Mouse (Mus musculus) hindbrain, embryonic 16.5 days (tissue): ENCODE measurements at regions not wholly inside any gene's neighbourhood (a gene's known extent, or its start where the extent isn't known, plus 50 kb on each side); places are given as distances from the start of the nearest gene placed in this dataset.
"Not testable (repeated sequence)": the region's sequence is repeated elsewhere in the genome, so short reads cannot be mapped to it uniquely, and the experiment has no call there.

Experiments
- ATAC-seq: fragments of 200-750 bp; cut with Nextera tagmentation; 2 replicates; pipeline ENCODE4 v1.8.0; 2017; ENCODE audit warnings: moderate TSS enrichment, moderate library complexity
- H3K27ac ChIP-seq: fragments of 300-500 bp; sonication (generic); 2 replicates; pipeline ENCODE4 v1.5.1; 2014; ENCODE audit warnings: low read depth, mild to moderate bottlenecking, control low read depth, low read length, moderate library complexity
- H3K27me3 ChIP-seq: fragments of 300-500 bp; sonication (generic); replicated peaks from 2 replicates; pipeline ENCODE4 v1.6.1; 2014; ENCODE audit warnings: low read length; ENCODE audit not compliant: control insufficient read depth, insufficient read depth
- H3K36me3 ChIP-seq: fragments of 300-500 bp; sonication (generic); 2 replicates; pipeline ENCODE4 v1.6.1; 2014; ENCODE audit warnings: mild to moderate bottlenecking, low read length, moderate library complexity, mixed read lengths; ENCODE audit not compliant: control insufficient read depth, insufficient read depth
- H3K4me1 ChIP-seq: fragments of 300-500 bp; sonication (generic); 2 replicates; pipeline ENCODE4 v1.6.1; 2014; ENCODE audit warnings: low read depth, low read length; ENCODE audit not compliant: control insufficient read depth, insufficient read depth
- H3K4me2 ChIP-seq: fragments of 300-500 bp; sonication (generic); 2 replicates; pipeline ENCODE4 v1.6.1; 2014; ENCODE audit warnings: mild to moderate bottlenecking, low read length, control low read depth, moderate library complexity
- H3K4me3 ChIP-seq: fragments of 300-500 bp; sonication (generic); 2 replicates; pipeline ENCODE4 v1.5.1; 2014; ENCODE audit warnings: mild to moderate bottlenecking, low read length, control low read depth, moderate library complexity
- H3K9ac ChIP-seq: fragments of 300-500 bp; sonication (generic); 2 replicates; pipeline ENCODE4 v1.6.1; 2014; ENCODE audit warnings: low read depth, mild to moderate bottlenecking, control low read depth, low read length, moderate library complexity
- H3K9me3 ChIP-seq: fragments of 300-500 bp; sonication (generic); 2 replicates; pipeline ENCODE4 v1.6.1; 2014; ENCODE audit warnings: mild to moderate bottlenecking, low read length, moderate library complexity; ENCODE audit not compliant: control insufficient read depth
- WGBS: fragments of 180-500 bp; shearing (Covaris S2); extraction: QIAGEN DNeasy Blood & Tissue Kit; methylation state at CpG from one replicate; pipeline ENCODE4 v1.1.7; 2014; 5-methylcytosine and 5-hydroxymethylcytosine counted together

GRCm38 (mm10) chr3:6004423-6004822 lies 253.8 kb downstream of the Gm8797 start:
- no peak overlapping the region for H3K9ac ChIP-seq
- no peak for ATAC-seq
- H3K36me3 ChIP-seq: no peaks in the 10 kb centered on the region
- H3K27ac ChIP-seq: no peak overlapping the region
- H3K4me1 ChIP-seq: no peaks in the 10 kb centered on the region
- 94% methylated on average over 1 of the region's 1 CpGs for WGBS
- no peak overlapping the region for H3K4me2 ChIP-seq
- H3K27me3 ChIP-seq: no peaks in the 10 kb centered on the region
- H3K4me3 ChIP-seq: no peak overlapping the region
- H3K9me3 ChIP-seq: no peaks in the 10 kb centered on the region

- Histone ChIP-seq H3K36me3 (no peaks in the 10 kb centered on the region), H3K4me1 (no peaks in the 10 kb centered on the region)
- WGBS: 76% methylated on average over 1 of the region's 1 CpGs
Observed at GRCm38 (mm10) chr3:6018749-6019148, 268.1 kb downstream of the Gm8797 start.

GRCm38 (mm10) chr3:6041325-6041724 lies 290.7 kb downstream of the Gm8797 start:
- not testable (repeated sequence) for H3K4me3 ChIP-seq, H3K27me3 ChIP-seq, H3K36me3 ChIP-seq, H3K4me1 ChIP-seq, H3K9ac ChIP-seq, ATAC-seq, H3K9me3 ChIP-seq, H3K4me2 ChIP-seq, H3K27ac ChIP-seq
- 72% methylated on average over 3 of the region's 3 CpGs for WGBS

More at GRCm38 (mm10) chr3:6018749-6019148, 268.1 kb downstream of the Gm8797 start:
- Histone ChIP-seq H3K9me3 (no peaks in the 10 kb centered on the region), H3K4me2 (no peak overlapping the region), H3K4me3 (no peak overlapping the region), H3K27ac (no peak overlapping the region), H3K9ac (no peak overlapping the region), H3K27me3 (no peaks in the 10 kb centered on the region)
- no peak for ATAC-seq

GRCm38 (mm10) chr3:6049472-6050045 lies 299.0 kb downstream of the Gm8797 start:
- Histone ChIP-seq H3K9ac (no peak overlapping the region), H3K4me1 (no peaks in the 10 kb centered on the region), H3K9me3 (no peaks in the 10 kb centered on the region), H3K4me2 (no peak overlapping the region), H3K4me3 (no peak overlapping the region), H3K36me3 (no peaks in the 10 kb centered on the region), H3K27ac (no peak overlapping the region), H3K27me3 (no peaks in the 10 kb centered on the region)
- no peak for ATAC-seq
- WGBS: 92% methylated on average over 4 of the region's 4 CpGs

- no peak for ATAC-seq
- Histone ChIP-seq H3K9ac (no peak overlapping the region), H3K27ac (no peak overlapping the region), H3K4me2 (no peak overlapping the region), H3K36me3 (no peaks in the 10 kb centered on the region), H3K4me1 (no peaks in the 10 kb centered on the region), H3K27me3 (no peaks in the 10 kb centered on the region), H3K9me3 (no peaks in the 10 kb centered on the region), H3K4me3 (no peak overlapping the region)
- 81% methylated on average over 2 of the region's 2 CpGs for WGBS
Observed at GRCm38 (mm10) chr3:6051901-6052300, 301.3 kb downstream of the Gm8797 start.

GRCm38 (mm10) chr3:6083855-6084254 lies 333.2 kb downstream of the Gm8797 start:
- H3K27me3 ChIP-seq: no peaks in the 10 kb centered on the region
- no peak for ATAC-seq
- no peaks in the 10 kb centered on the region for H3K9me3 ChIP-seq
- H3K4me2 ChIP-seq: no peak overlapping the region
- 36% methylated on average over 1 of the region's 1 CpGs for WGBS
- no peak overlapping the region for H3K27ac ChIP-seq
- no peak overlapping the region for H3K9ac ChIP-seq
- no peaks in the 10 kb centered on the region for H3K4me1 ChIP-seq
- no peak overlapping the region for H3K4me3 ChIP-seq
- H3K36me3 ChIP-seq: no peaks in the 10 kb centered on the region

GRCm38 (mm10) chr3:6087267-6087666 lies 336.7 kb downstream of the Gm8797 start:
- Histone ChIP-seq H3K27ac (no peak overlapping the region), H3K9ac (no peak overlapping the region), H3K27me3 (no peaks in the 10 kb centered on the region), H3K9me3 (no peaks in the 10 kb centered on the region), H3K4me3 (no peak overlapping the region), H3K4me1 (no peaks in the 10 kb centered on the region), H3K36me3 (no peaks in the 10 kb centered on the region), H3K4me2 (no peak overlapping the region)
- no peak for ATAC-seq
- WGBS: 80% methylated on average over 9 of the region's 9 CpGs

- no peak for ATAC-seq
- H3K4me3 ChIP-seq: no peak overlapping the region
- 91% methylated on average over 2 of the region's 2 CpGs for WGBS
Observed at GRCm38 (mm10) chr3:6093931-6094330, 343.3 kb downstream of the Gm8797 start.

GRCm38 (mm10) chr3:6094410-6094809 lies 343.8 kb downstream of the Gm8797 start:
- not testable (repeated sequence) for H3K27ac ChIP-seq, H3K4me2 ChIP-seq, H3K36me3 ChIP-seq, H3K27me3 ChIP-seq, H3K4me1 ChIP-seq, H3K9me3 ChIP-seq, H3K4me3 ChIP-seq, ATAC-seq, H3K9ac ChIP-seq

More at GRCm38 (mm10) chr3:6093931-6094330, 343.3 kb downstream of the Gm8797 start:
- Histone ChIP-seq H3K27me3 (no peaks in the 10 kb centered on the region), H3K27ac (no peak overlapping the region), H3K4me1 (no peaks in the 10 kb centered on the region), H3K4me2 (no peak overlapping the region), H3K36me3 (no peaks in the 10 kb centered on the region), H3K9me3 (no peaks in the 10 kb centered on the region), H3K9ac (no peak overlapping the region)

- Histone ChIP-seq H3K4me3 (no peak overlapping the region), H3K4me1 (no peaks in the 10 kb centered on the region), H3K36me3 (no peaks in the 10 kb centered on the region), H3K9me3 (no peaks in the 10 kb centered on the region), H3K27me3 (no peaks in the 10 kb centered on the region), H3K27ac (no peak overlapping the region), H3K9ac (no peak overlapping the region), H3K4me2 (no peak overlapping the region)
- no peak for ATAC-seq
- WGBS: 73% methylated on average over 4 of the region's 4 CpGs
Observed at GRCm38 (mm10) chr3:6100863-6101262, 350.3 kb downstream of the Gm8797 start.
